In the genomic region with DNA sequence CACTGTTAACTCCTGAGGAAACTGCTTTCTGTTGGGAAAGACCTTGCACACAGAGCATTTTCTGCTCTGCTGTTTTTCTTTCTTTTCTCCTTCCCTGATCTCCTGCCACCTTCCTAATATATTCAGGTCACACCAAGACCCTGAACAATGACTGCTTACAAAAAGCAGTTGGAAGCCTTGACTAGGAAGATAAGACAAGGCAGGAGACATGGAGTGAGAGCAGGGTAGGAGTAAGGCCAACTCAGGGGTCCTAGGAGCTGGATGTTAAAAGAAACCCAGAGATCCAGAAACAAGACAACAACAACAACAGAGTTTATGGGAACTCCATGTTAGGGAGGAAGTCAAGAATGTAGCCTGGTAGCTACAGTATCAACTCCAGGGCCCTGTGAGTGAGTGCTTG, we compare ENCODE assay signal across 15 mouse cellular contexts.
A peak's percentile ranks its signal among the peaks of the same experiment; 100 is the strongest.
DNase-seq lines count a peak whose midpoint lies in the region; ATAC-seq lines count a peak whose summit lies in the region.
"Had no signal": no experiment of that assay in that cellular context is flagged by ENCODE, and none has a peak within 500 bp of the region (broad histone marks: within the 10 kb centered on the region; RNA-seq: fewer than 3 reads in every experiment).

No protein-coding gene starts in this region.

- H3K36me3 ChIP-seq in forebrain, embryonic 11.5 days (ENCODE audit: control insufficient read depth, insufficient read depth, low read length): no peaks in the 10 kb centered on the region
- no peaks in the 10 kb centered on the region for H3K36me3 ChIP-seq in hindbrain, embryonic 10.5 days
- no peaks in the 10 kb centered on the region for H3K36me3 ChIP-seq in limb, embryonic 11.5 days (ENCODE audit: control insufficient read depth, insufficient read depth, low read length)
- no peaks in the 10 kb centered on the region for H3K36me3 ChIP-seq in neural tube, embryonic 13.5 days
- H3K36me3 ChIP-seq: limb, embryonic 15.5 days had no signal

- H3K4me1 ChIP-seq in forebrain, embryonic 11.5 days (replicated peaks; ENCODE audit: control insufficient read depth, insufficient read depth, low read length): peaks cover 25% of the 10 kb centered on the region
- H3K4me1 ChIP-seq in hindbrain, embryonic 10.5 days (replicated peaks): peaks cover 40% of the 10 kb centered on the region
- 0 out of 2 replicates have a peak, but pooled peaks cover 9% of the 10 kb centered on the region for H3K4me1 ChIP-seq in limb, embryonic 11.5 days (ENCODE audit: control insufficient read depth, insufficient read depth, low read length)
- peaks cover 50% of the 10 kb centered on the region for H3K4me1 ChIP-seq in neural tube, embryonic 13.5 days (replicated peaks)

- H3K4me2 ChIP-seq in forebrain, embryonic 11.5 days (ENCODE audit: low read depth, low read length, severe bottlenecking): no peak overlapping the region
- no peak overlapping the region for H3K4me2 ChIP-seq in limb, embryonic 11.5 days (ENCODE audit: low read depth, severe bottlenecking)
- H3K4me2 ChIP-seq in neural tube, embryonic 13.5 days: no peak overlapping the region
- H3K4me2 ChIP-seq: limb, embryonic 15.5 days had no signal

- peak overlapping the region; percentile 96 for H3K27ac ChIP-seq in forebrain, embryonic 11.5 days (ENCODE audit: low read depth, low read length)
- peak overlapping the region; percentile 87 for H3K27ac ChIP-seq in hindbrain, embryonic 10.5 days
- H3K27ac ChIP-seq in limb, embryonic 11.5 days (replicated peaks; ENCODE audit: low read depth, low read length): no peak overlapping the region
- peak overlapping the region; percentile 75 for H3K27ac ChIP-seq in neural tube, embryonic 13.5 days (replicated peaks)
- H3K27ac ChIP-seq: left cerebral cortex, adult 2 months; limb, embryonic 15.5 days; macrophage had no signal

- no peak for DNase-seq in forebrain, embryonic 11.5 days (ENCODE audit: low spot score)
- no peak for DNase-seq in hindbrain, embryonic 10.5 days (ENCODE audit: low spot score)
- no peak for DNase-seq in limb, embryonic 11.5 days (ENCODE audit: low spot score)
- DNase-seq in heart, adult 18-20 months: no peak
- no peak for DNase-seq in cerebellum, adult 9-11 months
- no peak for DNase-seq in frontal cortex, postnatal 10 days (ENCODE audit: low spot score in 2 of 2)
- DNase-seq in testis, postnatal 10 days (ENCODE audit: low spot score): no peak
- DNase-seq: heart, adult 11 months; kidney, adult 8-10 months; thymus, postnatal 36 days had no signal

- ATAC-seq in forebrain, embryonic 11.5 days (replicated peaks; ENCODE audit: low FRiP score): peak; percentile 19; the same call in 1 of the 2 replicates
- ATAC-seq in limb, embryonic 11.5 days (ENCODE audit: insufficient number of reproducible peaks, low FRiP score, low TSS enrichment, low read depth): no peak
- ATAC-seq in neural tube, embryonic 13.5 days (ENCODE audit: low read depth): no peak

- H3K9ac ChIP-seq in forebrain, embryonic 11.5 days (ENCODE audit: low read length): peak overlapping the region; percentile 25
- H3K9ac ChIP-seq in limb, embryonic 11.5 days (ENCODE audit: low read length): peak overlapping the region; percentile 12; the same call in 1 of the 2 replicates
- no peak overlapping the region for H3K9ac ChIP-seq in neural tube, embryonic 13.5 days
- H3K9ac ChIP-seq: limb, embryonic 15.5 days had no signal

- H3K4me3 ChIP-seq in forebrain, embryonic 11.5 days (ENCODE audit: low read depth, low read length): no peak overlapping the region
- no peak overlapping the region for H3K4me3 ChIP-seq in hindbrain, embryonic 10.5 days
- no peak overlapping the region for H3K4me3 ChIP-seq in limb, embryonic 11.5 days (ENCODE audit: low read depth, low read length)
- H3K4me3 ChIP-seq in neural tube, embryonic 13.5 days: no peak overlapping the region
- H3K4me3 ChIP-seq: left cerebral cortex, adult 2 months; limb, embryonic 15.5 days had no signal

- H3K27me3 ChIP-seq in forebrain, embryonic 11.5 days (ENCODE audit: control insufficient read depth, insufficient read depth, low read length): no peaks in the 10 kb centered on the region
- H3K27me3 ChIP-seq in hindbrain, embryonic 10.5 days (ENCODE audit: insufficient read depth, poor library complexity, severe bottlenecking): 0 out of 2 replicates have a peak, but pooled peaks cover 6% of the 10 kb centered on the region
- H3K27me3 ChIP-seq in limb, embryonic 11.5 days (ENCODE audit: control insufficient read depth, insufficient read depth, low read length): no peaks in the 10 kb centered on the region
- H3K27me3 ChIP-seq in neural tube, embryonic 13.5 days: no peaks in the 10 kb centered on the region
- H3K27me3 ChIP-seq: CH12.LX; limb, embryonic 15.5 days had no signal

- H3K9me3 ChIP-seq in forebrain, embryonic 11.5 days (ENCODE audit: control insufficient read depth, low read length): no peaks in the 10 kb centered on the region
- H3K9me3 ChIP-seq in hindbrain, embryonic 10.5 days: no peaks in the 10 kb centered on the region
- no peaks in the 10 kb centered on the region for H3K9me3 ChIP-seq in limb, embryonic 11.5 days (ENCODE audit: control insufficient read depth, low read length)
- H3K9me3 ChIP-seq in neural tube, embryonic 13.5 days: no peaks in the 10 kb centered on the region
- H3K9me3 ChIP-seq: limb, embryonic 15.5 days had no signal
